ENCODE assay signal across 8 mouse cellular contexts in the genomic region with DNA sequence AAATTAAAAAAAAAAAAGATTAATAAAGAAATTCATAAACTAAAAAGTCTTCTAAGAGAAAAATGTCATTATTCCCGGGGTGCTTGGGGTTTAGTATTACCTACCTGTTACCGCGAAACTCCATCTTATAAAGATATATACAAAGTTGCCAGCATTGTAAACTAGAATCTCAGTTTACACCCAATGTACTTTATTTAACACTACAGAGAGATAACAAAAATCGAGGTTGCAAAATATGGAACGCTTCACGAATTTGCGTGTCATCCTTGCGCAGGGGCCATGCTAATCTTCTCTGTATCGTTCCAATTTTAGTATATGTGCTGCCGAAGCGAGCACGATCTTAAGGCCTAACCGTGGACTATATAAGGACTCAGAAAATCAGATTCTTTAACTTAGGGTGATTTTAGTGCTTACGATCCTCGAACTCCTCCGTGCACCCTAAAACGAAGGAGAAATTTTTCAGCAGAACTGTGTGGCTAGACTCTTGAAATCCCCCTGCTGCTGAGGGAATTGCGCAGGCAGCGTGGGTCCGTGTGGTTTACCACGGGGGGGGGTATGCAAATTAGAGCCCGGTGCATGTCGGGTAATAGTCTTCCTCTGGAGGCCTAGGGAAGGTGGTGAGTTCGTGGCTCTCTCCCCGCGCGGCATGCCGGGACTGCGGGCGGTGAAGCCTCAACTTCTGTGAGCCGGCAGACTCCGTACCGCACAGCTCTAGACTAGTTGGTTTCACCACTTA.
DNase-seq lines count a peak whose midpoint lies in the region; ATAC-seq and TF ChIP-seq lines count a peak whose summit lies in the region.

No protein-coding gene starts in this region.

- H3K4me1 ChIP-seq in bone marrow macrophage, adult 2 months (ENCODE audit: control insufficient read depth, insufficient read depth, low read length): peaks cover 3% of the 10 kb centered on the region; the same call in 1 of the 2 replicates
- H3K4me1 ChIP-seq in embryonic fibroblast, embryonic 13.5 days (ENCODE audit: control insufficient read depth, insufficient read depth, low read length): 0 out of 2 replicates have a peak, but pooled peaks cover 2% of the 10 kb centered on the region
- no peaks in the 10 kb centered on the region for H3K4me1 ChIP-seq in heart, embryonic 10.5 days
- peaks cover 11% of the 10 kb centered on the region for H3K4me1 ChIP-seq in kidney, embryonic 15.5 days

- TF ChIP-seq POLR2A in bone marrow macrophage, adult 2 months (IDR thresholded peaks at IDR 0.05; ENCODE audit: borderline replicate concordance, low read depth, low read length): no peak
- TF ChIP-seq POLR2A in embryonic fibroblast, embryonic 13.5 days (IDR thresholded peaks at IDR 0.05; ENCODE audit: low read depth, low read length): peak; percentile 91

- H3K4me2 ChIP-seq in kidney, embryonic 15.5 days: peak overlapping the region; percentile 75

- ATAC-seq in kidney, embryonic 15.5 days (replicated peaks; ENCODE audit: low FRiP score): peak; percentile 89
- peak; percentile 91 for ATAC-seq in monocyte, adult 5-6 weeks (replicated peaks; ENCODE audit: insufficient number of reproducible peaks, low FRiP score, low TSS enrichment, poor library complexity, severe bottlenecking)

- H3K27ac ChIP-seq in bone marrow macrophage, adult 2 months (ENCODE audit: insufficient read depth, low read depth, low read length): peak overlapping the region; percentile 88
- H3K27ac ChIP-seq in embryonic fibroblast, embryonic 13.5 days (ENCODE audit: insufficient read depth, low read length): peak overlapping the region; percentile 60
- peak overlapping the region; percentile 97 for H3K27ac ChIP-seq in heart, embryonic 10.5 days
- peak overlapping the region; percentile 89 for H3K27ac ChIP-seq in kidney, embryonic 15.5 days

- WGBS in heart, embryonic 10.5 days: under 1% methylated on average over 33 of the region's 33 CpGs
- WGBS in kidney, embryonic 15.5 days: under 1% methylated on average over 33 of the region's 33 CpGs

- H3K36me3 ChIP-seq in heart, embryonic 10.5 days: no peaks in the 10 kb centered on the region
- no peaks in the 10 kb centered on the region for H3K36me3 ChIP-seq in kidney, embryonic 15.5 days

- DNase-seq in A20 (ENCODE audit: low read depth, low spot score): peak; percentile 94
- peak; percentile 96 for DNase-seq in heart, embryonic 10.5 days (ENCODE audit: low spot score)
- DNase-seq in liver: peak; percentile 95
- DNase-seq in spleen, postnatal 4 days (ENCODE audit: low spot score in 2 of 2): peak; percentile 96 to 98

- H3K9me3 ChIP-seq in heart, embryonic 10.5 days: no peaks in the 10 kb centered on the region
- H3K9me3 ChIP-seq in kidney, embryonic 15.5 days (replicated peaks): no peaks in the 10 kb centered on the region

- no peak for TF ChIP-seq CTCF in bone marrow macrophage, adult 2 months (IDR thresholded peaks at IDR 0.05; ENCODE audit: low read depth, low read length)
- no peak for TF ChIP-seq CTCF in embryonic fibroblast, embryonic 13.5 days (IDR thresholded peaks at IDR 0.05; ENCODE audit: borderline replicate concordance, insufficient read depth, low read length)

- H3K9ac ChIP-seq in kidney, embryonic 15.5 days: peak overlapping the region; percentile 64

- H3K27me3 ChIP-seq in heart, embryonic 10.5 days (ENCODE audit: insufficient read depth, poor library complexity, severe bottlenecking): no peaks in the 10 kb centered on the region
- no peaks in the 10 kb centered on the region for H3K27me3 ChIP-seq in kidney, embryonic 15.5 days

- H3K4me3 ChIP-seq in bone marrow macrophage, adult 2 months (ENCODE audit: insufficient read depth, low read length): peak overlapping the region; percentile 65
- peak overlapping the region; percentile 75 for H3K4me3 ChIP-seq in embryonic fibroblast, embryonic 13.5 days (ENCODE audit: insufficient read depth, low read length)
- H3K4me3 ChIP-seq in heart, embryonic 10.5 days: peak overlapping the region; percentile 95
- H3K4me3 ChIP-seq in kidney, embryonic 15.5 days (replicated peaks): peak overlapping the region; percentile 83

Comparison
In these comparisons a context has a peak if more than half of its experiments do, and no peak if none do; other contexts are left out.
1. Peak in every context shown above with its lines: DNase-seq, ATAC-seq, H3K4me3 ChIP-seq and H3K27ac ChIP-seq.